8 mouse cellular contexts compared by ENCODE assay signal in the genomic region with DNA sequence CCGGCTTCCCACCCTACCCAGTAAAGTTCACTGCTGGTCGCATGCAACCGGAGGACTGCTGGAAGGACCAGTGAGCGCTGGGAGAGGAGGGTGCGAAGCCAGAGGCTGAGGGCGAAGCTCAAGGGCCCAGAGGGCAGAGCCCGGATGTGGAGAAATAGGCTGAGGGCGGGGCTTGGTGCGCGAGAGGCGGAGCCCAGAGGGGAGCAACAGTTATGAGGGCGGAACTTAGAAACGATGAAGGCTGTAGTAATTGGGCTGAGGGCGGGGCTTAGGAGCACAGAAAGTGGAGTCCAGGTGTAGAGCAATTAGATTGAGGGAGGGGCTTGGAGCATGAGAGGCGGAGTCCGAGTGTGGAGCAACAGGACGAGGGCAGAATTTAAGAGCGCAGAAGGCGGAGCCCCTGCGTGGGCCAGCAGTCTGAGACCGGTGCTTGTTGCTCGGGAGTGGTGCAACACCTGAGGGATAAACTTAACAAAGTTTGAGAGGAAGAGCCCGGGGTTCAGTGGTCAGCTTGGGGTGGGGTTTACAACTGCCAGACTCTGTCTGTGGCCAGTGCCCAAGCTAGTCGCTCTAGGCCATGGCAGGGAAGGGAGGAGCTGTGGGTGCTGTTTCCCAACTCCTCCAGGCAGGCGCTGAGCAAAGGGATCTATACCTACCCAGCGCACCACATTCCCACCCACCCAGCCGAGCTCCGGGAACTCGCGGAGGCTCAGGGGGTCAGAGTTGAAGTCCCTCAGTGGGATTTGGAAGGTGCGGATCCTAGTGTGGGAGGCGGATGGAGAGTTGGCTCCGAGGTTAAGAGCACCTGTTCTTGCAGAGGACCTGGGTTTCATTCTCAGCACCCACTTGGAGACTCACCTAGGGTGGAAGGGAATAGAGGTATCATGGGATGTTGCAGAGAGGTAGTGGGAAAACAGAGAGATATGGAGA.
A peak's percentile ranks its signal among the peaks of the same experiment; 100 is the strongest.
DNase-seq lines count a peak whose midpoint lies in the region; ATAC-seq lines count a peak whose summit lies in the region.

No protein-coding gene starts in this region.

- H3K4me1 ChIP-seq in forebrain, embryonic 15.5 days = no peaks in the 10 kb centered on the region
- H3K4me1 ChIP-seq in hindbrain, embryonic 10.5 days (replicated peaks) = peaks cover 4% of the 10 kb centered on the region; the same call in 1 of the 2 replicates
- no peaks in the 10 kb centered on the region for H3K4me1 ChIP-seq in limb, embryonic 11.5 days (ENCODE audit: control insufficient read depth, insufficient read depth, low read length)
- no peaks in the 10 kb centered on the region for H3K4me1 ChIP-seq in midbrain, embryonic 10.5 days

- H3K4me2 ChIP-seq in forebrain, embryonic 15.5 days (replicated peaks) = peak overlapping the region; percentile 0
- peak overlapping the region; percentile 4; the same call in 1 of the 2 replicates for H3K4me2 ChIP-seq in limb, embryonic 11.5 days (ENCODE audit: low read depth, severe bottlenecking)

- H3K4me3 ChIP-seq in forebrain, embryonic 15.5 days = peak overlapping the region; percentile 0; the same call in 1 of the 2 replicates
- peak overlapping the region; percentile 30 for H3K4me3 ChIP-seq in hindbrain, embryonic 10.5 days
- peak overlapping the region; percentile 1; the same call in 1 of the 2 replicates for H3K4me3 ChIP-seq in limb, embryonic 11.5 days (ENCODE audit: low read depth, low read length)
- peak overlapping the region; percentile 38 for H3K4me3 ChIP-seq in midbrain, embryonic 10.5 days

- no peaks in the 10 kb centered on the region for H3K27me3 ChIP-seq in forebrain, embryonic 15.5 days
- no peaks in the 10 kb centered on the region for H3K27me3 ChIP-seq in hindbrain, embryonic 10.5 days (ENCODE audit: insufficient read depth, poor library complexity, severe bottlenecking)
- H3K27me3 ChIP-seq in limb, embryonic 11.5 days (ENCODE audit: control insufficient read depth, insufficient read depth, low read length) = 0 out of 2 replicates have a peak, but pooled peaks cover 2% of the 10 kb centered on the region
- H3K27me3 ChIP-seq in midbrain, embryonic 10.5 days (ENCODE audit: low read depth, poor library complexity, severe bottlenecking) = no peaks in the 10 kb centered on the region

- peak; percentile 41 to 52 for DNase-seq in cerebellum, adult 18-20 months
- peak; percentile 30 for DNase-seq in hindbrain, embryonic 10.5 days (ENCODE audit: low spot score)
- DNase-seq in limb, embryonic 11.5 days (ENCODE audit: low spot score) = peak; percentile 52
- DNase-seq in midbrain, embryonic 10.5 days (ENCODE audit: low spot score) = peak; percentile 40
- peak; percentile 32 to 78 for DNase-seq in spleen, postnatal 4 days (ENCODE audit: low spot score in 2 of 2)
- DNase-seq in right cerebral cortex, adult 2 months (ENCODE audit: low spot score in 2 of 2) = no peak

- no peaks in the 10 kb centered on the region for H3K36me3 ChIP-seq in forebrain, embryonic 15.5 days
- no peaks in the 10 kb centered on the region for H3K36me3 ChIP-seq in hindbrain, embryonic 10.5 days
- no peaks in the 10 kb centered on the region for H3K36me3 ChIP-seq in limb, embryonic 11.5 days (ENCODE audit: control insufficient read depth, insufficient read depth, low read length)
- H3K36me3 ChIP-seq in midbrain, embryonic 10.5 days = no peaks in the 10 kb centered on the region

- no peak overlapping the region for H3K9ac ChIP-seq in forebrain, embryonic 15.5 days (replicated peaks)
- no peak overlapping the region for H3K9ac ChIP-seq in limb, embryonic 11.5 days (ENCODE audit: low read length)

- WGBS in forebrain, embryonic 15.5 days = 46% methylated on average over 33 of the region's 33 CpGs
- WGBS in hindbrain, embryonic 10.5 days = 44% methylated on average over 33 of the region's 33 CpGs
- WGBS in limb, embryonic 11.5 days = 42% methylated on average over 33 of the region's 33 CpGs
- 44% methylated on average over 33 of the region's 33 CpGs for WGBS in midbrain, embryonic 10.5 days

- H3K27ac ChIP-seq in forebrain, embryonic 15.5 days (replicated peaks) = no peak overlapping the region
- H3K27ac ChIP-seq in hindbrain, embryonic 10.5 days = no peak overlapping the region
- no peak overlapping the region for H3K27ac ChIP-seq in limb, embryonic 11.5 days (replicated peaks; ENCODE audit: low read depth, low read length)
- no peak overlapping the region for H3K27ac ChIP-seq in midbrain, embryonic 10.5 days (replicated peaks)

- peak; percentile 73 for ATAC-seq in activated CD4-positive, CD25-positive, alpha-beta regulatory T cell, adult 4 months
- ATAC-seq in forebrain, embryonic 15.5 days (replicated peaks) = peak; percentile 78
- ATAC-seq in limb, embryonic 11.5 days (ENCODE audit: insufficient number of reproducible peaks, low FRiP score, low TSS enrichment, low read depth) = peak; percentile 84

- peaks cover 28% of the 10 kb centered on the region for H3K9me3 ChIP-seq in forebrain, embryonic 15.5 days
- H3K9me3 ChIP-seq in hindbrain, embryonic 10.5 days = peaks cover 38% of the 10 kb centered on the region
- H3K9me3 ChIP-seq in limb, embryonic 11.5 days (ENCODE audit: control insufficient read depth, low read length) = peaks cover 14% of the 10 kb centered on the region
- peaks cover 42% of the 10 kb centered on the region for H3K9me3 ChIP-seq in midbrain, embryonic 10.5 days (replicated peaks)

Comparison
In these comparisons a context has a peak if more than half of its experiments do, and no peak if none do; other contexts are left out.
1. DNase-seq: peak in cerebellum, adult 18-20 months (2 of 2), hindbrain, embryonic 10.5 days (single experiment), limb, embryonic 11.5 days (single experiment), midbrain, embryonic 10.5 days (single experiment) and spleen, postnatal 4 days (2 of 2); none in right cerebral cortex, adult 2 months (0 of 2).
2. Peak in every context shown above with its lines, with median percentiles within 50 percentile points of each other: ATAC-seq and H3K4me3 ChIP-seq.